Mouse (Mus musculus) embryonic facial prominence, embryonic 10.5 days (tissue): ENCODE measurements around the gene Macrod1. TPM values are rescaled to one million over a fixed set of nuclear protein-coding genes. Genes with fewer than 3 reads are reported as not detected.
A peak's percentile ranks its signal among the peaks of the same experiment; 100 is the strongest.

Source experiments
- DNase-seq: peaks from one replicate; pipeline ENCODE4 v3.0.0-alpha.2; 2017; ENCODE audit warnings: low spot score
- H3K27ac ChIP-seq: fragments of 300-500 bp; sonication (generic); replicated peaks from 2 replicates; pipeline ENCODE4 v1.5.1; 2016; ENCODE audit warnings: mild to moderate bottlenecking
- H3K27me3 ChIP-seq: fragments of 300-500 bp; sonication (generic); replicated peaks from 2 replicates; pipeline ENCODE4 v1.6.1; 2016; ENCODE audit warnings: low read depth, mild to moderate bottlenecking; ENCODE audit not compliant: poor library complexity, severe bottlenecking
- H3K36me3 ChIP-seq: fragments of 300-500 bp; sonication (generic); replicated peaks from 2 replicates; pipeline ENCODE4 v1.6.1; 2016; ENCODE audit warnings: mild to moderate bottlenecking, moderate library complexity
- H3K4me1 ChIP-seq: fragments of 300-500 bp; sonication (generic); 2 replicates; pipeline ENCODE4 v1.6.1; 2016
- H3K4me3 ChIP-seq: fragments of 300-500 bp; sonication (generic); 2 replicates; pipeline ENCODE4 v1.5.1; 2016; ENCODE audit warnings: mild to moderate bottlenecking, moderate library complexity
- H3K9me3 ChIP-seq: fragments of 300-500 bp; sonication (generic); 2 replicates; pipeline ENCODE4 v1.6.1; 2016; ENCODE audit warnings: mild to moderate bottlenecking
- WGBS: fragments of 180-500 bp; shearing (Covaris S2); methylation state at CpG from one replicate; pipeline ENCODE4 v1.1.7; 2016; 5-methylcytosine and 5-hydroxymethylcytosine counted together
- polyA plus RNA-seq: library from polyadenylated mRNA; unstranded; fragments of >200 nt; fragmentation: Nextera tagmentation; extraction: Ambion mirVana; gene quantifications from 2 replicates; pipeline ENCODE4 v1.2.1, GENCODE M21; 2016

Macrod1 gene
- polyA plus RNA-seq, 1 experiment from 2014 or later: 5.0 TPM

- Histone ChIP-seq H3K36me3 (no peaks in the 10 kb centered on the region), H3K4me3 (peak overlapping the region; percentile 38), H3K27ac (peak overlapping the region; percentile 72), H3K27me3 (peaks cover 100% of the 10 kb centered on the region), H3K9me3 (no peaks in the 10 kb centered on the region), H3K4me1 (peaks cover 78% of the 10 kb centered on the region)
- WGBS: 4% methylated on average over 14 of the region's 14 CpGs
- peak; percentile 69 for DNase-seq
These were observed 103.7 kb downstream of the Macrod1 start for GRCm38 (mm10) chr19:7160151-7160906.

GRCm38 (mm10) chr19:7161064-7161463, 104.5 kb downstream of the Macrod1 start:
- no peak for DNase-seq
- Histone ChIP-seq H3K4me1 (peaks cover 80% of the 10 kb centered on the region), H3K27me3 (peaks cover 100% of the 10 kb centered on the region), H3K9me3 (no peaks in the 10 kb centered on the region), H3K4me3 (no peak overlapping the region), H3K36me3 (no peaks in the 10 kb centered on the region), H3K27ac (no peak overlapping the region)
- WGBS: 66% methylated on average over 3 of the region's 3 CpGs

GRCm38 (mm10) chr19:7164238-7164637, 107.6 kb downstream of the Macrod1 start:
- Histone ChIP-seq H3K4me3 (peak overlapping the region; percentile 73), H3K27ac (no peak overlapping the region)

GRCm38 (mm10) chr19:7164820-7165323, 108.3 kb downstream of the Macrod1 start:
- peaks cover 70% of the 10 kb centered on the region for H3K4me1 ChIP-seq
- H3K36me3 ChIP-seq: no peaks in the 10 kb centered on the region
- H3K27ac ChIP-seq: peak overlapping the region; percentile 81
- peaks cover 97% of the 10 kb centered on the region for H3K27me3 ChIP-seq
- DNase-seq: peak; percentile 50
- under 1% methylated on average over 35 of the region's 35 CpGs for WGBS
- peak overlapping the region; percentile 73 for H3K4me3 ChIP-seq
- H3K9me3 ChIP-seq: no peaks in the 10 kb centered on the region

More at GRCm38 (mm10) chr19:7164238-7164637, 107.6 kb downstream of the Macrod1 start:
- peaks cover 76% of the 10 kb centered on the region for H3K4me1 ChIP-seq
- 7% methylated on average over 6 of the region's 6 CpGs for WGBS
- peak; percentile 42 for DNase-seq
- no peaks in the 10 kb centered on the region for H3K36me3 ChIP-seq
- H3K27me3 ChIP-seq: peaks cover 100% of the 10 kb centered on the region
- H3K9me3 ChIP-seq: no peaks in the 10 kb centered on the region

- Histone ChIP-seq H3K9me3 (no peaks in the 10 kb centered on the region), H3K27me3 (peaks cover 94% of the 10 kb centered on the region), H3K4me3 (peak overlapping the region; percentile 73), H3K4me1 (peaks cover 63% of the 10 kb centered on the region), H3K27ac (peak overlapping the region; percentile 81), H3K36me3 (no peaks in the 10 kb centered on the region)
- under 1% methylated on average over 92 of the region's 105 CpGs for WGBS
- DNase-seq: peak; percentile 65
These were observed 109.0 kb downstream of the Macrod1 start for GRCm38 (mm10) chr19:7165509-7166199.

GRCm38 (mm10) chr19:7166200-7166711, 109.6 kb downstream of the Macrod1 start:
- Histone ChIP-seq H3K27ac (peak overlapping the region; percentile 81), H3K36me3 (no peaks in the 10 kb centered on the region), H3K4me3 (peak overlapping the region; percentile 73), H3K4me1 (peaks cover 64% of the 10 kb centered on the region), H3K9me3 (no peaks in the 10 kb centered on the region), H3K27me3 (peaks cover 94% of the 10 kb centered on the region)
- no peak for DNase-seq
- WGBS: 3% methylated on average over 15 of the region's 15 CpGs

GRCm38 (mm10) chr19:7166767-7167166, 110.2 kb downstream of the Macrod1 start:
- Histone ChIP-seq H3K36me3 (no peaks in the 10 kb centered on the region), H3K27ac (no peak overlapping the region), H3K4me3 (peak overlapping the region; percentile 73; the same call in 1 of the 2 replicates), H3K4me1 (peaks cover 64% of the 10 kb centered on the region), H3K9me3 (no peaks in the 10 kb centered on the region), H3K27me3 (peaks cover 94% of the 10 kb centered on the region)
- 7% methylated on average over 6 of the region's 6 CpGs for WGBS
- peak; percentile 13 for DNase-seq

- H3K4me1 ChIP-seq: peaks cover 70% of the 10 kb centered on the region
These were observed 111.8 kb downstream of the Macrod1 start for GRCm38 (mm10) chr19:7168423-7168822.

GRCm38 (mm10) chr19:7170916-7171315, 114.3 kb downstream of the Macrod1 start:
- no peak for DNase-seq
- peak overlapping the region; percentile 79; the same call in 1 of the 2 replicates for H3K27ac ChIP-seq
- no peaks in the 10 kb centered on the region for H3K36me3 ChIP-seq
- H3K9me3 ChIP-seq: no peaks in the 10 kb centered on the region
- H3K27me3 ChIP-seq: peaks cover 79% of the 10 kb centered on the region
- H3K4me1 ChIP-seq: peaks cover 48% of the 10 kb centered on the region
- WGBS: 74% methylated on average over 6 of the region's 6 CpGs
- peak overlapping the region; percentile 34; the same call in 1 of the 2 replicates for H3K4me3 ChIP-seq

More at GRCm38 (mm10) chr19:7168423-7168822, 111.8 kb downstream of the Macrod1 start:
- no peak overlapping the region for H3K4me3 ChIP-seq
- H3K36me3 ChIP-seq: no peaks in the 10 kb centered on the region
- no peak overlapping the region for H3K27ac ChIP-seq
- WGBS: 48% methylated on average over 2 of the region's 2 CpGs
- no peaks in the 10 kb centered on the region for H3K9me3 ChIP-seq
- no peak for DNase-seq
- peaks cover 90% of the 10 kb centered on the region for H3K27me3 ChIP-seq

GRCm38 (mm10) chr19:7171447-7171846, 114.8 kb downstream of the Macrod1 start:
- Histone ChIP-seq H3K4me1 (peaks cover 48% of the 10 kb centered on the region), H3K4me3 (peak overlapping the region; percentile 34), H3K9me3 (no peaks in the 10 kb centered on the region), H3K27ac (peak overlapping the region; percentile 79), H3K36me3 (no peaks in the 10 kb centered on the region), H3K27me3 (peaks cover 79% of the 10 kb centered on the region)
- peak; percentile 50 for DNase-seq
- WGBS: 8% methylated on average over 8 of the region's 8 CpGs

GRCm38 (mm10) chr19:7172051-7172866, 115.6 kb downstream of the Macrod1 start:
- Histone ChIP-seq H3K27ac (peak overlapping the region; percentile 79), H3K36me3 (no peaks in the 10 kb centered on the region), H3K9me3 (no peaks in the 10 kb centered on the region), H3K4me1 (peaks cover 46% of the 10 kb centered on the region), H3K27me3 (peaks cover 77% of the 10 kb centered on the region), H3K4me3 (peak overlapping the region; percentile 34)
- WGBS: 16% methylated on average over 13 of the region's 13 CpGs
- peak; percentile 74 for DNase-seq
